Mouse (Mus musculus) hindbrain, embryonic 12.5 days (tissue): ENCODE data around the gene Ttc9b. TPM values are rescaled to one million over a fixed set of nuclear protein-coding genes. Genes with fewer than 3 reads are reported as not detected.
A peak's percentile ranks its signal among the peaks of the same experiment; 100 is the strongest.

ENCODE experiments used
- ATAC-seq: fragments of 200-750 bp; cut with Nextera tagmentation; 2 replicates; pipeline ENCODE4 v1.8.0; 2017; ENCODE audit warnings: moderate TSS enrichment; ENCODE audit not compliant: low FRiP score
- H3K27ac ChIP-seq: fragments of 300-500 bp; sonication (generic); 2 replicates; pipeline ENCODE4 v1.5.1; 2016; ENCODE audit warnings: mild to moderate bottlenecking
- H3K27me3 ChIP-seq: fragments of 300-500 bp; sonication (generic); 2 replicates; pipeline ENCODE4 v1.6.1; 2016; ENCODE audit warnings: mild to moderate bottlenecking
- H3K36me3 ChIP-seq: fragments of 300-500 bp; sonication (generic); 2 replicates; pipeline ENCODE4 v1.6.1; 2016; ENCODE audit warnings: mild to moderate bottlenecking
- H3K4me1 ChIP-seq: fragments of 300-500 bp; sonication (generic); 2 replicates; pipeline ENCODE4 v1.6.1; 2016
- H3K4me2 ChIP-seq: fragments of 300-500 bp; sonication (generic); replicated peaks from 2 replicates; pipeline ENCODE4 v1.6.1; 2016; ENCODE audit warnings: mild to moderate bottlenecking
- H3K4me3 ChIP-seq: fragments of 300-500 bp; sonication (generic); 2 replicates; pipeline ENCODE4 v1.5.1; 2016; ENCODE audit warnings: mild to moderate bottlenecking
- H3K9ac ChIP-seq: fragments of 300-500 bp; sonication (generic); 2 replicates; pipeline ENCODE4 v1.6.1; 2016; ENCODE audit warnings: mild to moderate bottlenecking, moderate library complexity
- H3K9me3 ChIP-seq: fragments of 300-500 bp; sonication (generic); replicated peaks from 2 replicates; pipeline ENCODE4 v1.6.1; 2016; ENCODE audit warnings: mild to moderate bottlenecking
- WGBS: fragments of 180-500 bp; shearing (Covaris S2); methylation state at CpG from one replicate; pipeline ENCODE4 v1.1.7; 2016; 5-methylcytosine and 5-hydroxymethylcytosine counted together
- polyA plus RNA-seq: library from polyadenylated mRNA; unstranded; fragments of >200 nt; fragmentation: Nextera tagmentation; extraction: Ambion mirVana; gene quantifications from 2 replicates; pipeline ENCODE4 v1.2.1, GENCODE M21; 2016

Gene Ttc9b
- polyA plus RNA-seq, 1 experiment from 2014 or later: 20.4 TPM

DNA sequence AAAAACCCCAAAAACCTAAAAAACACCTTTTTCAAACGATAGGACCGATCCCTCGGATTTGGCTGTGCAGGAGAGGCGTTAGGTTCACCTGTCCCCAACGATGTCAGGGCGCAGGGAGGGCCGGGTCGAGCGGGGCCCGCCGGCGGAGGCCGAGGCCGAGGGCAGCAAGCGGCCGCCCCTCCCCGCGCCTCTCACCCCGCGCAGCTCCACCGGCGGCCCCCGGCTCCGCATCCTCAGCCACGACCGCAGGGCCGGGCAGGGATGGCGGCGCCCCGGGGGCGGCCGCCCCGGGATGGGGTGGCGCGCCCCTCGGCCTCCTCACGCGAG is 20.4 kb downstream of the Ttc9b start:
- H3K4me3 ChIP-seq: peak overlapping the region; percentile 91
- peak; percentile 82; the same call in 1 of the 2 replicates for ATAC-seq
- H3K4me1 ChIP-seq: peaks cover 26% of the 10 kb centered on the region
- H3K36me3 ChIP-seq: peaks cover 15% of the 10 kb centered on the region; the same call in 1 of the 2 replicates
- no peaks in the 10 kb centered on the region for H3K9me3 ChIP-seq
- peak overlapping the region; percentile 99 for H3K4me2 ChIP-seq
- H3K27me3 ChIP-seq: no peaks in the 10 kb centered on the region
- under 1% methylated on average over 38 of the region's 38 CpGs for WGBS
- H3K27ac ChIP-seq: peak overlapping the region; percentile 89; the same call in 1 of the 2 replicates
- peak overlapping the region; percentile 91 for H3K9ac ChIP-seq

DNA sequence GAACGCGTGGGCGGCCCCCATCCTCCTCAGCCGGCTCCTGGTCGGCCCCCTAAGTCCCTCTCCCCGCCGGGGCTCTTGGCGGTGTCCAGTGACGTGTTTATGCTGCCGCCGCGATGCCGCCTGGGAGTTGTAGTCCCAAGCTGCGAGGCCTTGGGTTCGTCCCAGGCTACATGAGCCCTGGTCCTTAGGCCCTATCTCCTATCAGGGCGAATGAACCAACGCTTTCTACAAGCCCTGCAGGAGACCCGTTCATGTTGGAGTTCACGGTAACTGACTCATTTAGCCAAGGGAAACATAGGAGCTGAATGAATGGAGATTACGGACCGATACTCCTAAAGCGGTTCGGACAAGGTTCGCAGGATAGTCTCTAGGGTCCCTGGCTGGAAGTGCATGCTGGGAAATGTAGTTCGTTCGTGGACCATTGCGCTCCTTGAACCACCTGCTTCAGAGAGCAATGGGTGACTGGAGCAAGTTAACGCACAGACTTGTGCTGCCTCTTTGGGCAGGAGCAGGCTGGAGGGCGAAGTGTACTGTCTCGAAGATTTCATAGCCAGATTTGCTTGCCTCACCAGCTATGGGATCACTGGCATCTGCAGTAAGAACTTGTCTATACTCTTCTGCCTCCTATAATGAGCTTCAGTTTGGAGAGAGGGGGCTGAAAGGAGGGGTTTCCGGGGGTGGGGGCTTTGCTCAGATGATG is 21.0 kb downstream of the Ttc9b start, which contains the start of gene Map3k10:
TSS of gene Map3k10 (minus strand) at position 77 of the 700 bp plus-strand sequence.
- no peaks in the 10 kb centered on the region for H3K27me3 ChIP-seq
- peak; percentile 98 for ATAC-seq
- under 1% methylated on average over 31 of the region's 31 CpGs for WGBS
- peaks cover 26% of the 10 kb centered on the region for H3K4me1 ChIP-seq
- H3K36me3 ChIP-seq: peaks cover 15% of the 10 kb centered on the region; the same call in 1 of the 2 replicates
- peak within 1 kb of the TSS; percentile 91 for H3K9ac ChIP-seq
- H3K4me2 ChIP-seq: peak within 1 kb of the TSS; percentile 99
- H3K9me3 ChIP-seq: no peaks in the 10 kb centered on the region
- H3K4me3 ChIP-seq: peak within 1 kb of the TSS; percentile 91
- peak within 1 kb of the TSS; percentile 89 for H3K27ac ChIP-seq

DNA sequence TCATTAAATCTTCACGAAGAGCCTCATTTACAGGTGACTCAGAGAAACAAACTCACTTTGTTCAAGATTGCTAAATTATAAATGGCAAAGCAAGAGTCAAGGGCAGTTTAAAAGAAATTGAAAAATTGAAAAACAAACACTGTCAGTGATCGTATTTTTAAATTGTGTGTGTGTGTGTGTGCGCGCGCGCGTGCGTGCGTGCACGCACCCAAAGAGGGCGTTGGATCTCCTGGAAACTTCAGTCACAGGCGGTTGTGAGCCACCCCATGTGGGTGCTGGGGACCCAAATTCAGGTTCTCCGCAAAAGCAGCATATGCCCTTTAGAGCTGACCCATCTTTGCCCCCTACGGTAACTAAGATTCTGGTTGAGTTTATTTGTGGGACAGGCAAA is 21.5 kb downstream of the Ttc9b start:
- H3K27ac ChIP-seq: no peak overlapping the region
- no peak for ATAC-seq

DNA sequence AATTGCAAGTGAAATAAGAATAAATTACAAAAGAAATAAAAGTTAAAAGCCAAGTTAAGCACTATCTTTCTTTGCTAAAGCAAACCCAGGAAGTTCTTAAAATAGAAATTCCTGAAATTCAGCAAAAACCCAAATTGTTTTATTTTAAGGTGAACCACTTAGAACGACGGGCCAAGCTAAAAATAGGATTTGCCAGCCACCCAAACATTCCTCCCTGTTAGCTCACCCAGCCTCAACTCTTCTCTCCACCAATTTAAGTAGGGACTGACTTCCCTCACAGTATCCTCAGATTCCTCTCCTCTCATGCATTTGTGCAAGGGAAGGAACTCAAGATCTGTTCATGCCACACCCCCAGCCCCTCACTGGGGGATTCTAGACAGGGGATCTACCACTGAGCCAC is 29.5 kb downstream of the Ttc9b start:
- Histone ChIP-seq H3K4me1 (peaks cover 8% of the 10 kb centered on the region), H3K27me3 (no peaks in the 10 kb centered on the region), H3K4me3 (no peak overlapping the region), H3K36me3 (no peaks in the 10 kb centered on the region), H3K9ac (no peak overlapping the region), H3K9me3 (no peaks in the 10 kb centered on the region), H3K4me2 (no peak overlapping the region), H3K27ac (no peak overlapping the region)
- no peak for ATAC-seq
- 90% methylated on average over 2 of the region's 2 CpGs for WGBS

More for the DNA sequence above, 21.5 kb downstream of the Ttc9b start:
- no peaks in the 10 kb centered on the region for H3K9me3 ChIP-seq
- peak overlapping the region; percentile 99 for H3K4me2 ChIP-seq
- WGBS: 35% methylated on average over 14 of the region's 14 CpGs
- H3K4me1 ChIP-seq: peaks cover 21% of the 10 kb centered on the region
- peak overlapping the region; percentile 91 for H3K4me3 ChIP-seq
- peaks cover 9% of the 10 kb centered on the region; the same call in 1 of the 2 replicates for H3K36me3 ChIP-seq
- H3K27me3 ChIP-seq: no peaks in the 10 kb centered on the region
- no peak overlapping the region; the same call in 1 of the 2 replicates for H3K9ac ChIP-seq

DNA sequence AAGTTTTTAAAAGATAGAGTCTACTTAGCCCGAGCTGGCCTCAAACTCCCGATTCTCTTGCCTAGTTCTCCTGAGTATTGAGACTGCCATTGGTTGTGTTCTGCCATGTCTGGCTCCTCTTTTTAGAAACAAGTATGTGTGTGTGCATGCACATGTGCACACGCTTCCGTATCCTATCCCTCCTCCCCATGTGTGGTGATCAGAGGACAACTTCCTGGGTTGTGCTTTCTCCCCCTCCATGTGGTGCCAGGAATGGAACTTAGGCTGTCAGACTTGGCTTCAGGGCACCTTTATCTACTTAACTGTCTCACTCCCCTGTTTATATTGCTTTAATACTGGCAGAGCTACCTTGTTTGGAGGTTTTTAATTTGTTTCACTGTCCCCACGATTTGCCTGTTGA is 31.5 kb downstream of the Ttc9b start:
- H3K4me2 ChIP-seq: peak overlapping the region; percentile 39
- peak overlapping the region; percentile 18; the same call in 1 of the 2 replicates for H3K9ac ChIP-seq
- no peak overlapping the region for H3K27ac ChIP-seq
- ATAC-seq: no peak
- peaks cover 17% of the 10 kb centered on the region for H3K4me1 ChIP-seq
- H3K27me3 ChIP-seq: no peaks in the 10 kb centered on the region
- 40% methylated on average over 5 of the region's 5 CpGs for WGBS
- no peaks in the 10 kb centered on the region for H3K9me3 ChIP-seq
- 0 out of 2 replicates have a peak overlapping the region, but pooled peaks have one; percentile 11 for H3K4me3 ChIP-seq
- H3K36me3 ChIP-seq: no peaks in the 10 kb centered on the region

DNA sequence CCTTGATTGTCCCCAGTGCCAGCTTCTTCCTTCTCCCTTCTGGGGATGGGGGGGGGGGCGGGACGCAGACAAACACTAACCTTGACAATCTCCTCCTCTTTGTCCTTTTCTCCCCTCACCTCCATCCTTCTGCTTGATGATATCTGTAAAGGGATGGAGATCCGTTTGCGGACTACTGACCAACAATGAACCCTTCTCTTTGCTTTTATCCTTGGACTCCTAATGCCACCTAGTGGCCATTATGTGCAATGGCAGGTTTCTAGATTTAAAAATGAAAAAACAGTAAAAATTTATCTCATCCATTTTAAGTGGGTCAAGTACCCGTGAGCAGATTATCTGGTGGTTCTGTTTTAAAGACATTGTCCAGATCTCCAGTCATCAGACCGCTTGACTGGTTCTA is 32.0 kb downstream of the Ttc9b start:
- H3K9me3 ChIP-seq: no peaks in the 10 kb centered on the region
- H3K27me3 ChIP-seq: no peaks in the 10 kb centered on the region
- WGBS: 0% methylated on average over 6 of the region's 6 CpGs
- no peaks in the 10 kb centered on the region for H3K36me3 ChIP-seq
- peaks cover 17% of the 10 kb centered on the region for H3K4me1 ChIP-seq
- peak overlapping the region; percentile 39 for H3K4me2 ChIP-seq
- H3K27ac ChIP-seq: no peak overlapping the region
- 0 out of 2 replicates have a peak overlapping the region, but pooled peaks have one; percentile 11 for H3K4me3 ChIP-seq
- peak overlapping the region; percentile 18; the same call in 1 of the 2 replicates for H3K9ac ChIP-seq
- ATAC-seq: no peak

DNA sequence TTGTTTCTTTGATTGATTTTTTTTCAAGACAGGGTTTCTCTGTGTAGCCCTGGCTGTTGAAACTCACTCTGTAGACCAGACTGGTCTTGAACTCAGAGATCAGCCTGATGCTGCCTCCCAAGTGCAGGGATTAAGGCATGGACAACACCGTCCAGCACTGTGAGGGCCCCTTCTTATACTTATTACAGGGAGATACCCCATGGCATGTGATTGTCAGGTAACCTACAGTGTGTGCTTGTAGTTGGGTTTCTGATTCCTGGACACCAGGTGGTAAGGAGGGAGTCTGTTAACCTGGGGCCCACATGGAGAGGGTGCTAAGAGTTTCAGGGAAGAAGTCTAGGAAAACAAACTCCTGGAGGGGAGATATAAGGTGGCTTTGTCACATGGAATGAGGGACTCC is 33.3 kb downstream of the Ttc9b start:
- WGBS: 76% methylated on average over 1 of the region's 1 CpGs
- ATAC-seq: no peak
- Histone ChIP-seq H3K9ac (no peak overlapping the region), H3K4me2 (no peak overlapping the region), H3K9me3 (no peaks in the 10 kb centered on the region), H3K4me3 (no peak overlapping the region), H3K36me3 (no peaks in the 10 kb centered on the region), H3K27ac (no peak overlapping the region), H3K4me1 (peaks cover 17% of the 10 kb centered on the region), H3K27me3 (no peaks in the 10 kb centered on the region)

DNA sequence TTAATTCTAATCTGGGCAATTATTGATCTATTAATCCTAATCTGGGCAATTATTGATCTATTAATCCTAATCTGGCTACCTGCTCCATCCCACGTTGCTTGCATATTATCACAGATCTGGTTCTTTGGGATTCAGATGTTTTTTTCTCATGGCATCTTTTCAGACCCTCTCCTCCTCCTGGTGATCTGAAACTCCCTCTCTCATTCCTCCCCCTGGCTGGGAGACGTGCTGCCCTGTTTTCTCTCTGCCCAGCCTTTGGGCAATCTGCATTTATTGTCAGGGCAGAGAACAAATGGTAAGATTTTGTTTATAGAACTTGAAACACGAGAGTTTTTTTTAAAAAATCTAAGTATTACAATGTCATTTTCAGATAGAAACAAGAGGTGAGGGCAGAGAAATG is 34.1 kb downstream of the Ttc9b start:
- Histone ChIP-seq H3K4me3 (no peak overlapping the region), H3K9me3 (no peaks in the 10 kb centered on the region), H3K4me2 (peak overlapping the region; percentile 72), H3K27me3 (no peaks in the 10 kb centered on the region), H3K9ac (no peak overlapping the region; the same call in 1 of the 2 replicates), H3K36me3 (no peaks in the 10 kb centered on the region), H3K4me1 (peaks cover 17% of the 10 kb centered on the region), H3K27ac (no peak overlapping the region)
- no peak for ATAC-seq
- 65% methylated on average over 3 of the region's 3 CpGs for WGBS

DNA sequence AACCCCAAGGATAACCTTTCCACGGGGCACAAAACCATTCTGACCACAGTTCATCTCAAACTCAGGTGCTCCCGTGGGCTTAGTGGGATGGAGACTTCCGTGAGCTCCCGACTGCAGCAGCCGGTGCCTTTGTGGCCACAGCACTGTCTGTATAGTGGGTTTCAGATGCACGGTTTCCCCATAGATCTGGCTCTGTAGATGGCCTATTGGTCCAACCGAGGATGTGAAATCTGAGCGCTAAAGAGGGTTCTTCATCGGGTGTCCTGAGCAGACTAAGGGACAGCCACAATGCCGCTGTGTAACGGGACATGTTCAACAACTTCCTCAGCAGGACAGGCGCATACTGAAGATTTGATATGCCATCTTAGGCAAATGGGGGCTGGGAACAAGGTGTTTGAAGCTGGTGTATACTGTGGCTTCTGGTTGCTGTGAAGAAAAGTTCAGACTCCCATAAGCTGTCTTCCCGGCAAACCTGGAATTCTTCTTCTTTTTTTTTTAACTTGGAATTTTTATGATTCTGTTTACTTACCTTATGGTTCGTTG is 34.6 kb downstream of the Ttc9b start:
- H3K9me3 ChIP-seq: no peaks in the 10 kb centered on the region
- peak overlapping the region; percentile 38 for H3K4me3 ChIP-seq
- no peak for ATAC-seq
- 43% methylated on average over 14 of the region's 14 CpGs for WGBS
- H3K4me2 ChIP-seq: peak overlapping the region; percentile 72
- no peaks in the 10 kb centered on the region for H3K36me3 ChIP-seq
- peak overlapping the region; percentile 82; the same call in 1 of the 2 replicates for H3K27ac ChIP-seq
- peaks cover 17% of the 10 kb centered on the region for H3K4me1 ChIP-seq
- no peaks in the 10 kb centered on the region for H3K27me3 ChIP-seq
- H3K9ac ChIP-seq: peak overlapping the region; percentile 69

DNA sequence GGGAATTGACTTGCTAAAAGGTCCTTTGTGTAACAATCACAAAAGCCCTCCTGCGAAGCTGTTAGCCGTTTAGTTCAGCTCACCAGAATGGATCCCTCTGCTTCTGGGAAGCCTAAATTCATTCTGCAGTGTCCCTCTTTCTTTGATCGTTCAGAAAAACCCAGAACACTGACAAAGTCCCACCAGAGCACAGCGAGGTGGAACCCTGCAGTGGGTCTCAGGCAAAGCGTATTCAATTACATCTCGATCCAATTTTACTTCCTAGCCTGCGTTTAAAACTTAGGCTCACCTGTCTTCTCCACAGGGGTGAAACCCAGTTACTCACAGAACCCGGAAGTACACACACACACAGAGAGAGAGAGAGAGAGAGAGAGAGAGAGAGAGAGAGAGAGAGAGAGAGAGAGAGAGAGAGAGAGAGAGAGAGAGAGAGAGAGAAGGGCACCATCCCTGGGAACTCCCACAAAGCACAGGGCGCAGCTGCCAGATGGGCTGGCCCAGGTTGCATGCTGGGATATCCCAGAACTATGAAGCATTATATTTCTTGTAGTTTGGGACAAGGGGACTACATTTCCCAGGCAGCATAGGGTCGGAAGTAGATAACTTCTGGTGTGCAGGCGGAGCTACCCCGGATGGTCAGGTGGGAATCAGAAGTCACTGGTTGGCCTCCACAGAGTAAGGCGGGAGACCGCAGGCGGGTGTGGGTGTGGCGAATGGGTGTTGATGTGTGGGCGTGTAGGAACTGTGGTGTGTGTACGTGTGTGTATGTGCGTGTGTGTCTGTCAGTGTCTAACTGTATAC is 35.3 kb downstream of the Ttc9b start, which contains the start of gene Zfp607b:
TSS of gene Zfp607b (plus strand) at position 526 of the 798 bp plus-strand sequence.
- Histone ChIP-seq H3K27me3 (no peaks in the 10 kb centered on the region), H3K4me1 (peaks cover 17% of the 10 kb centered on the region), H3K4me3 (peak within 1 kb of the TSS; percentile 38), H3K27ac (peak within 1 kb of the TSS; percentile 82), H3K9me3 (no peaks in the 10 kb centered on the region), H3K4me2 (peak within 1 kb of the TSS; percentile 72), H3K9ac (peak within 1 kb of the TSS; percentile 69), H3K36me3 (0 out of 2 replicates have a peak, but pooled peaks cover 3% of the 10 kb centered on the region)
- ATAC-seq: peak; percentile 98
- WGBS: under 1% methylated on average over 19 of the region's 19 CpGs

DNA sequence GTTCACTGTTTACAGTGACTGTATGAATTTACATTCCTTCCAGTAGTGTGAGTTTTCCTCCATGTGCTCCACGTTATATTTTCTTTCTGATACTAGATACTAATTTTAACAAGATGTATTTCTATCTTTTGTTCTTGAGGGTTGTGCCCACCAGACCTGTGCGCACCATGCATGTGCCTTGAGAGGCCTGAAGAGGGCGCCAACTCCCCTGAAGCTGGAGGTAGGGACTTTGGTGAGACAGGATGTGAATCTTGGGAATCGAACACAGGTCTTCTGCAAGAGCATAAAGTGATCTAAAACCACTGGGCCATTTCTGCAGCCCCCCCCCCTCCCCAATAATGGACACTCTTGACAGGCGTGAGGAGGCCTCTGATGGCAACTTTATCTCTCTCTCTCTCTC is 37.4 kb downstream of the Ttc9b start:
- no peak overlapping the region for H3K4me3 ChIP-seq
- no peak overlapping the region for H3K27ac ChIP-seq
- peaks cover 11% of the 10 kb centered on the region for H3K4me1 ChIP-seq
- H3K9ac ChIP-seq: no peak overlapping the region
- WGBS: 38% methylated on average over 5 of the region's 5 CpGs
- no peaks in the 10 kb centered on the region for H3K27me3 ChIP-seq
- no peak overlapping the region for H3K4me2 ChIP-seq
- no peaks in the 10 kb centered on the region for H3K9me3 ChIP-seq
- 0 out of 2 replicates have a peak, but pooled peaks cover 4% of the 10 kb centered on the region for H3K36me3 ChIP-seq
- no peak for ATAC-seq

DNA sequence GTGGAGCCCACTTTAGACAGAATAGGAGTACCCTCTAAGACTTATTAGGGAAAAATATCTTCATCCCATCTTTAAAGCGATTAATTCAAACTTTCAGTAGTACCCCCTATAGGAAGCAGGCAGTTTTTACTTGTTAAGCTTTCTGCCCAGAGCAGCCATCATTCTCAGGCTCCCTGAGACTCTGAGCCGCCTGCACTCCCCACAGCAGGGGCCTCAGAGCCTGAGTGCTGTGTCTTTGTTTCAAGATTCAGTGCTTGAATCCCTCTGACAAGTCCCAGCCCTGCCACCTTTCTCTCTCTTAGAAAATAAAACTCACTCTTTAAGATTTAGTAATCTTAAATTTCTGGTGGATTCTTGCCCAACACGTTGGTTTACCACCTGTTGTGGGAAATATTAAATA is 43.0 kb downstream of the Ttc9b start:
- 30% methylated on average over 3 of the region's 3 CpGs for WGBS
- no peak overlapping the region for H3K27ac ChIP-seq
- H3K9me3 ChIP-seq: no peaks in the 10 kb centered on the region
- H3K9ac ChIP-seq: no peak overlapping the region
- H3K4me3 ChIP-seq: no peak overlapping the region
- H3K4me2 ChIP-seq: no peak overlapping the region
- no peak for ATAC-seq
- no peaks in the 10 kb centered on the region for H3K4me1 ChIP-seq
- peaks cover 17% of the 10 kb centered on the region for H3K36me3 ChIP-seq
- H3K27me3 ChIP-seq: no peaks in the 10 kb centered on the region
